Mouse (Mus musculus) limb, embryonic 14.5 days (tissue): Measurements from ENCODE around the gene Mob2. TPM values are rescaled to one million over a fixed set of nuclear protein-coding genes. Genes with fewer than 3 reads are reported as not detected.
A peak's percentile ranks its signal among the peaks of the same experiment; 100 is the strongest.

ENCODE experiments used
- ATAC-seq: fragments of 200-750 bp; cut with Nextera tagmentation; 2 replicates; pipeline ENCODE4 v1.8.0; 2017; ENCODE audit warnings: low read depth, moderate number of reproducible peaks, moderate TSS enrichment; ENCODE audit not compliant: low FRiP score
- DNase-seq: peaks from one replicate; pipeline ENCODE4 v3.0.0-alpha.2; 2015; ENCODE audit warnings: low spot score
- H3K27ac ChIP-seq: fragments of 300-500 bp; sonication (generic); replicated peaks from 2 replicates; pipeline ENCODE4 v1.5.1; 2014; ENCODE audit warnings: low read depth, mild to moderate bottlenecking, low read length, moderate library complexity, mixed read lengths
- H3K27me3 ChIP-seq: fragments of 300-500 bp; sonication (generic); 2 replicates; pipeline ENCODE4 v1.6.1; 2014; ENCODE audit warnings: low read length, mixed read lengths; ENCODE audit not compliant: control insufficient read depth, insufficient read depth
- H3K36me3 ChIP-seq: fragments of 300-500 bp; sonication (generic); 2 replicates; pipeline ENCODE4 v1.6.1; 2014; ENCODE audit warnings: mild to moderate bottlenecking, low read length, moderate library complexity, mixed read lengths; ENCODE audit not compliant: control insufficient read depth, insufficient read depth
- H3K4me1 ChIP-seq: fragments of 300-500 bp; sonication (generic); 2 replicates; pipeline ENCODE4 v1.6.1; 2014; ENCODE audit warnings: antibody characterized with exemption, low read length, mixed read lengths; ENCODE audit not compliant: control insufficient read depth, insufficient read depth
- H3K4me2 ChIP-seq: fragments of 300-500 bp; sonication (generic); replicated peaks from 2 replicates; pipeline ENCODE4 v1.6.1; 2014; ENCODE audit warnings: low read depth, mild to moderate bottlenecking, low read length, moderate library complexity; ENCODE audit not compliant: severe bottlenecking
- H3K4me3 ChIP-seq: fragments of 300-500 bp; sonication (generic); replicated peaks from 2 replicates; pipeline ENCODE4 v1.5.1; 2014; ENCODE audit warnings: low read length
- H3K9ac ChIP-seq: fragments of 300-500 bp; sonication (generic); 2 replicates; pipeline ENCODE4 v1.6.1; 2014; ENCODE audit warnings: mild to moderate bottlenecking, low read depth, low read length, moderate library complexity; ENCODE audit not compliant: severe bottlenecking
- H3K9me3 ChIP-seq: fragments of 300-500 bp; sonication (generic); 2 replicates; pipeline ENCODE4 v1.6.1; 2016; ENCODE audit warnings: low read length; ENCODE audit not compliant: control insufficient read depth
- POLR2A ChIP-seq: fragments of 200-500 bp; IDR thresholded peaks from 2 replicates; pipeline ENCODE4 v1.8.0; 2012; ENCODE audit warnings: inconsistent platforms, mild to moderate bottlenecking, moderate library complexity, borderline replicate concordance; ENCODE audit not compliant: insufficient read depth, insufficient read length; ENCODE audit errors: extremely low read depth
- WGBS: fragments of 180-500 bp; shearing (Covaris S2); extraction: QIAGEN DNeasy Blood & Tissue Kit; methylation state at CpG from one replicate; pipeline ENCODE4 v1.1.7; 2014; 5-methylcytosine and 5-hydroxymethylcytosine counted together
- polyA plus RNA-seq, 2 experiments: library from polyadenylated mRNA; depleted of rRNA in 1 of 2; stranded (reverse) in 1 of 2; unstranded in 1 of 2; fragments of >200 nt; fragmentation: Nextera tagmentation in 1 of 2; extraction: Ambion mirVana in 1 of 2; gene quantifications; 2 replicates each; pipeline versions ENCODE4 v1.2.1 to v1.2.3; 2012 to 2014

Gene Mob2
- polyA plus RNA-seq, 2 experiments: 55.2 to 73.6 TPM

GRCm38 (mm10) chr7:142088886-142089285 is 28.0 kb upstream of the Mob2 start:
- DNase-seq (peak; percentile 52), ATAC-seq (peak; percentile 69)
- H3K9ac ChIP-seq: no peak overlapping the region
- no peaks in the 10 kb centered on the region for H3K36me3 ChIP-seq
- H3K4me2 ChIP-seq: no peak overlapping the region
- no peak overlapping the region for H3K4me3 ChIP-seq
- H3K4me1 ChIP-seq: peaks cover 13% of the 10 kb centered on the region
- H3K27me3 ChIP-seq: peaks cover 23% of the 10 kb centered on the region
- no peak overlapping the region for H3K27ac ChIP-seq
- TF ChIP-seq POLR2A: no peak
- no peaks in the 10 kb centered on the region for H3K9me3 ChIP-seq
- WGBS: 4% methylated on average over 5 of the region's 5 CpGs

- H3K27ac ChIP-seq: no peak overlapping the region
- no peak overlapping the region for H3K9ac ChIP-seq
- peaks cover 15% of the 10 kb centered on the region for H3K4me1 ChIP-seq
- H3K4me3 ChIP-seq: no peak overlapping the region
- ATAC-seq: no peak
- peaks cover 3% of the 10 kb centered on the region; the same call in 1 of the 2 replicates for H3K36me3 ChIP-seq
- DNase-seq: no peak
- no peak overlapping the region for H3K4me2 ChIP-seq
- TF ChIP-seq POLR2A: no peak
- H3K9me3 ChIP-seq: no peaks in the 10 kb centered on the region
- WGBS: 80% methylated on average over 1 of the region's 1 CpGs
- H3K27me3 ChIP-seq: peaks cover 31% of the 10 kb centered on the region
These were observed 26.3 kb upstream of the Mob2 start for GRCm38 (mm10) chr7:142087069-142087652.

GRCm38 (mm10) chr7:142086159-142086905 is 25.5 kb upstream of the Mob2 start:
- 79% methylated on average over 4 of the region's 4 CpGs for WGBS
- DNase-seq: no peak

GRCm38 (mm10) chr7:142084820-142085219 is 24.0 kb upstream of the Mob2 start:
- DNase-seq: peak; percentile 26
- H3K27ac ChIP-seq: no peak overlapping the region
- ATAC-seq: 0 out of 2 replicates have a peak, but pooled peaks have one; percentile 12
- H3K9me3 ChIP-seq: no peaks in the 10 kb centered on the region
- no peak for TF ChIP-seq POLR2A
- 42% methylated on average over 3 of the region's 3 CpGs for WGBS
- peaks cover 51% of the 10 kb centered on the region for H3K27me3 ChIP-seq
- H3K4me2 ChIP-seq: 0 out of 2 replicates have a peak overlapping the region, but pooled peaks have one; percentile 5
- no peak overlapping the region for H3K9ac ChIP-seq
- no peak overlapping the region for H3K4me3 ChIP-seq
- H3K4me1 ChIP-seq: peaks cover 15% of the 10 kb centered on the region
- peaks cover 4% of the 10 kb centered on the region; the same call in 1 of the 2 replicates for H3K36me3 ChIP-seq

More at GRCm38 (mm10) chr7:142086159-142086905, 25.5 kb upstream of the Mob2 start:
- Histone ChIP-seq H3K4me3 (no peak overlapping the region), H3K4me2 (no peak overlapping the region), H3K27ac (no peak overlapping the region), H3K9ac (no peak overlapping the region), H3K27me3 (peaks cover 38% of the 10 kb centered on the region), H3K4me1 (peaks cover 15% of the 10 kb centered on the region), H3K36me3 (peaks cover 4% of the 10 kb centered on the region; the same call in 1 of the 2 replicates), H3K9me3 (no peaks in the 10 kb centered on the region)
- no peak for ATAC-seq
- no peak for TF ChIP-seq POLR2A

- ATAC-seq (peak; percentile 35; the same call in 1 of the 2 replicates), DNase-seq (no peak)
- 13% methylated on average over 4 of the region's 5 CpGs for whole genome bisulfite sequencing
- no peaks in the 10 kb centered on the region for H3K9me3 ChIP-seq
- H3K9ac ChIP-seq: no peak overlapping the region
- H3K36me3 ChIP-seq: peaks cover 4% of the 10 kb centered on the region; the same call in 1 of the 2 replicates
- no peak overlapping the region for H3K4me3 ChIP-seq
- peaks cover 52% of the 10 kb centered on the region for H3K27me3 ChIP-seq
- 0 out of 2 replicates have a peak overlapping the region, but pooled peaks have one; percentile 5 for H3K4me2 ChIP-seq
- 0 out of 2 replicates have a peak overlapping the region, but pooled peaks have one; percentile 43 for H3K27ac ChIP-seq
- TF ChIP-seq POLR2A: no peak
- H3K4me1 ChIP-seq: peaks cover 15% of the 10 kb centered on the region
These were observed 23.5 kb upstream of the Mob2 start for GRCm38 (mm10) chr7:142084395-142084794.
